Mouse (Mus musculus) left cerebral cortex, postnatal 4 days (tissue): ENCODE measurements around the gene Zfp12. TPM values are rescaled to one million over a fixed set of nuclear protein-coding genes. Genes with fewer than 3 reads are reported as not detected.

Experiments
- DNase-seq: peaks from one replicate; pipeline ENCODE4 v3.0.0-alpha.2; 2022
- intact Hi-C: fragments of 180-260 bp; cut with DNase I; formaldehyde crosslinking; loops from one replicate; pipeline ENCODE4 v1.15.1; 2025
- total RNA-seq, 2 experiments: library from RNA; stranded (reverse); gene quantifications; 2 replicates each; pipeline ENCODE4 v1.2.3; 2021

Gene Zfp12
- total RNA-seq, 2 experiments from 2014 or later: 24.9 to 29.5 TPM

DNA sequence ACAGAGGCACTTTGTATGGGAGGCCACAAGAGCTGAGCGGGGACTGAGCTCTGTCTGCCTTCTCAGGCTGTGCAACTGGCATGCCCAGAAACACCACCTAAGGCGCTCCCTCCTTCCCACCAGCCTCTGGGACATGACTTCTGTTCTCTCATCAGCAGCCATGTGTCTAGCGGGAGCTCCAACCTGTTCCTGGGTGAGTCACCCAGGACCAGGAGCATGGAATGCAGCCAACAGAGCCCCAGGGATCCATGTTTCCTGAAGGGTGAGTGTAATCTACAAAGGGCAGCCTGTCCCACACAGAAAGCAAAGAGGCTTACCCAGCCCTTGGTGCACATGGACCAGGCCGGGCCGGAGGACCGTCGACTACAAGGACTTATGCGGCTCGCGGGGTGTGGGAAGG is 29.7 kb downstream of the Zfp12 start:
- intact Hi-C loops: no loop called here

DNA sequence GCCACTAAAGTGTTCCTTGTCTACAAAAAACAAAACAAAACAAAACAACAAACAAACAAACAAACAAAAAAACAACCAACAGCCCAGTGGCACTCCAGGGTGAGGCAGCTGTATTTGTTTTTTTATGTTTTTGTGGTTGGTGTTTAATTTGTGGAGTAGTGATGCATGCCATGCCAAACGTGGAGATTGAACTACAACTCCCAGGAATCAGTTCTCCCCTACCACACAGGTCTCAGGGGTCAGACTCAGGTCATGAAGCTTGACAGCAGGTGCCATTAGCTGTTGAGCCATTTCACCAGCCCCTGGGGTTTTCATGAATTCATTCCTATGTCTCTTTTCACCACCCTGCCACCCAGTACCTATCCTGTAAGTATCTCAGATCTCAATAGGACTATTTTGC is 30.4 kb downstream of the Zfp12 start:
- intact Hi-C loops: no loop called here
- no peak for DNase-seq

More for the DNA sequence above, 29.7 kb downstream of the Zfp12 start:
- DNase-seq: no peak

DNA sequence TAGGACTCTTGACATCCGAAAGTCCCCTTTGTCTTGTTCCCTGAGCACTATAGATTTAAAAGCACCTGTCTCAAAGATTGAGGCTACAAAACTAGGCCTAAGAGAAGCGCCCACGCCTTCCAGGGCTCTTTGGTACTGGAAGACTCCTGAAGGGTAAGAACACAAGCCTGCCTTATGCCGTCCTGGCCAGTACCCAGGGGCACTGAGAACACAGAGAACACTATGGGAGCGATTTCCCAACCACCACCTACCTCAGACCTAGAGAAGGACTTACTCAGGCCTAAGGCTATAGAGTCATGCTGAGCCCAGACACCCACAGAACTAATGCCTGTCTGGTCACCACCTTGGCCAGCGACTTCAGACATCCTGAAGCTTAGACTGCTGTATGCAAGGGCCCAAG is 31.8 kb downstream of the Zfp12 start:
- DNase-seq: no peak
- intact Hi-C loops: no loop called here

DNA sequence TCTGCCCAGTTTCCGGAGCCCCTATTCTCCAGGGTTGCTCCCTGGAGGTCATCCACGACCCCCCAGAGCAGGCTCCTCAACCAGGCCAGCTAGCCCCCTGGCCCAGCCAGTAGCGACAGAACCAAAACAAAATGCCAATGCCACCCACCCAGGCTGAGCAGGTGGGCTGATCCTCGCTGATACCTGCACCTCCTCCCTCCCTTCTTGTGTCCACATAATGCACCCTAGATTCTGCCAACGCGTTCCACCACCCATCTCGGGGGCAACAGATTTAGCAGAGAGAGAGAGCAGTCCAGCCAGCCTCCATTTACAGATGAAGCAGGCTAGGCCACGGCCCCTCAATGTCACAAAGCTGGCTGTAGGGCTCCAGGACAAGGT is 34.0 kb downstream of the Zfp12 start:
- DNase-seq: no peak
- intact Hi-C loops: no loop called here

DNA sequence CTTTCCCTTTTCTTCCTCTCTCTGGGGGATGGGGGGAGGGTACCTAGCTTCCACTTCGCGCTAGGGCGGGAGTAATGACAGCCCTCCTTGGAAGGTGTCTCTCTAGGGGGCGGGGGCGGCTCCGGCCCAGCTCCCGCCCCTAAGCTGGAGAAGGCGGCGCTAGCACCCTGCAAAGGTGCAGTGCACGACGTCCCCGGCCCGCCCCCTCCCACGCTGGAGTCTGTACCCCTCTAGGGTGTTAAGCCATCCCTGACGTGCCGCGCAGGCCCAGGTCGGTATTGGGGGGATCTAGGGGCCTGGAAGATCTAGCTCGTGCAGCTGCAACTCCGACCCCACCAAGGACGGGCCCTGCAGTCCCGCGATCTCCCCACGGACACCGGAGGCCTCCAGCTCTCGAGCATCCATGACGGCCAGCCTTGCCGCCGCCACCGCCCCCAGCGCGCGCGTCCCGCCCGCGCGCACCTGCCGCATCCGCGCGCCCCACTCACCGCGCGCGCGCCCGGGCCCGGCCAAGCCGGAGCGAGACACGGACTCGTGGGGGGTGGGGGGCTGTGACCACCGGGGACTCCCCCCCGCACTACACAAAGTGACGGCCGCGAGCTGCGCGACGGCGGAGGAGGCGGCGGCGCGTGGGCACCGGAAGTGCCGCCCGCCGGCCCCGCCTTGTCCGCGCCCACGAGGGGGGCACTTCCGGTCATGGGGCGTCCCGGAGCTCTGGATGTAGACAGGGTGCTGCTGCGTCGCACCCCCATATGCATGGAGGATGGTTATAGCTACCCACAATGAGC is 34.6 kb downstream of the Zfp12 start, which contains the start of gene Zfp316:
Gene Zfp316 (minus strand): TSS at position 660 of the 788 bp plus-strand sequence.
- DNase-seq: peak; percentile 78
- intact Hi-C loops: no loop called here

DNA sequence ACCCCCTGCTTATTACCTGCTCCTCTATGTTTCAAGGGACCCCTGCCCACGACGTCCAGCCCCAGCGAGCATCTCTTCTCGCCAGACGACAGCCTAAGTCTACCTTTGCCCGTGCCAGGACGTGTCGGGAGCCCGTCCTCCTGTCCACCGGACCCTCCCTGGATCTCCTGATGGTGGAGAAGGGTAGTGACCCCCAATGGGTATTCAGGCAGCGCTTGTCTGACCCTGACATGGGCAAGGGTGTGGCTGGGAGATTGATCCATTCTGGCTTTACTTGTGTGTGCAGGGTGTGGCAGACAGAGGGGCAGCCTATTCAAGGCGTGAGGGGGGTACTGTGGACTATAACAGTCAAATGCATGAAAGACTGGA is 35.2 kb downstream of the Zfp12 start:
- DNase-seq: no peak
- intact Hi-C loops: no loop called here

DNA sequence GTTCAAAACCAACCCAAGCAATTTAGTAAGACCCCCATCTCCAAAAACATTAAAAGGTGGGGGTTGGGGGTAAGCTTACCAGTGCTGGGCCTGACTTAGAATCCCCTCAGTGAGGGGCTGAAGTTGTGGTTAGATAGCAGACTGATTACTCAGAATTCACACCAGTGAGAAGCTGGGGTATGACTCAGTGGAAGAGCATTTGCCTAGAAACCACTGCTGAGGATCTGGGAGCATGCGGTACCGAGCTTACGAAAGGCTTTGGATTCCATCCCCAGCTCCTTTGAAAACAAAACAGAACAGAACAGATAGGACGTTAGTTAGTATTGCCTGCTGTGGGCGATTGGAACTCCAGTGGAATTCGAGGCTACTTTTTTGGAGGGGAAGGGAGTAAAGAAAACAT is 36.7 kb downstream of the Zfp12 start:
- DNase-seq: no peak

DNA sequence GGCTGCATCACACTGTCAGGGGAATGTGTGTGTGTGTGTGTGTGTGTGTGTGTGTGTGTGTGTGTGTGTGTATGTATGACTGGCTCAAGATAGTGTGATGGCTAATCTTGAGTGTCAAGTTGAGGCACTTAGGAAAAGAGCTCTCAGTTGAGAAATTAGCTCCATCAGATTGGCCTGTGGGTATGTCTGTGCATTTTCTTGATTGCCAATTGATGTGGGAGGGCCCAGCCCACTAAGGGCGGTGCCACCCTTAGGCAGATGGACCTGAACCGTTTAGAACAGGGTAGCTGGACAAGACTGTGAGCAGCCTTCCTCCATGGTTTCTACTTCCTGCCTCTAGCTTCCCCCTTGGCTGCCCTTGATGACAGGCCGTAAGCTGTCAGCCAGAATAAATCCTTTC is 37.1 kb downstream of the Zfp12 start:
- intact Hi-C loops: no loop called here
- no peak for DNase-seq

More for the DNA sequence above, 36.7 kb downstream of the Zfp12 start:
- intact Hi-C loops: no loop called here

DNA sequence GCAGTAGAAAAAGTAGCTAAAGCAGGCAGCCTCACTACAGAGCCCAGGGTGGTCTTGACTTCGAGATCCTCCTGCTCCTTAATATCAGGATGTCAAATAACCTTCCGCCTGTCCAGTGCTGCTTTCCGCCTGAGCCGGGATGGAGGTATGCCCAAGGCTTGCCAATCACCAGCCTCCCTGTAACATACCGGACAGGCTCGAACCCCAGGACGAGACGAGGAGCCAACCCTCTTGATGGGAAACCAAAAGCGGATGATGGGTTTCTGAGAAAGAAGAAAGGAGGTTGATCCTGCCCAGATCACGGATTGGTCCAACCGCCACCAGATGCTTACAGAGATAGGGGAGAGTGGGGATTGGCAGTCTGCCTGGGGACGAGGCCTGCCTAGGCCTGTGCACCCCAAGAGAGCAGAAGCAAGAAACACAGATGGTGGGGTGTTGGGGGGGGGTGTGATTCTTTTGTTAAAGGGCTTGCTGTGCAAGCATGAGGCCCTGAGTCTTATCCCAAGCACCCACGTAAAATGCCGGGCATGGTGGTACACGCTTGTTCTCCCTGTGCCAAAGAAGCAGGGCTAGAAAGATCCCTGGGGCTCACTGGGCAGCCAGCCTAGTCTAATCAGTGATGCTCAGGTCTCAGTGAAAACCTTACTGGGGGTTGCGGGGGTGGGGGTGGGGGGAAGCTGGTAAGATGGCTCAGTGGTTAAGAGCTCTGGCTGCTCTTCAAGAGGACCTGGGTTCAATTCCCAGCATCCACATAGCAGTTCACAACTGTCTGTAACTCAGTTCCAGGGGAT is 37.8 kb downstream of the Zfp12 start:
- peak; percentile 78 for DNase-seq
- intact Hi-C loops: no loop called here

DNA sequence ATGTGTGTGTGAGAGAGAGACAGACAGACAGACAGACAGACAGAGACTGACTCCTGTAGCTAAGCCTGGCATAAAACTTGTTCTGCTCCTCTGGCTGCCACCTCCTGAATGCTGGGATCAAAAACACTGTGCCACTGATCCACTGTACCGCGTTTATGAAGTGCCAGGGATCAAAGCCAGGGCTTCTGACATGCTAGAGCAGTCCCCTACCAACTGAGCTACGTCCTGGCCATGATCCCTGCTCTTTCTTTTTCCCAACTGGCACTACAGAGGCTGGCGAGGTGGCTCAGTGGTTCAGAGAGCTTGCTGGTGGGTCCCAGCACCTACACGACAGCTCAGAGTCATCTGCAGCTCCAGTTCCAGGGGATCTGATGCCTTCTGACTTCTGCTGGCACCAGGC is 40.8 kb downstream of the Zfp12 start:
- no peak for DNase-seq
- intact Hi-C loops: no loop called here

DNA sequence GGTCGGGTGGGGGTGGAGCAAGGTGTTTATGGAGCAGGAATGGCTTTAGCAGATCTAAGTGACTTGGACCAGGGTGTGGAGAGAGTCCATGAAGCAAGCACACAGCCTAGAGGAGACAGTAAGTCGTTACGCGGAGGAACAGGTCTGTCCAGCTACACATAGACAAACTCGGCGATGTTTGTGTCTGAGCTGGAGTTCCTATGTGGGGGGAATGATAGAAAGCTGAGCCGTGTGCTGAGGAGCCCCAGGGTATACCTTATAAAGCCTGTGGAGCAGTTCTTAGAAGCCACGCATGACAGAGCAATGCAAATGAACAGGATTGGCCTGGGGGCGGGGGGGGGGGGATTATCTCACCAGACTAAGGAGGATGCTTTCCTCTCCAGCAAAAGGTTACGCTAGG is 44.3 kb downstream of the Zfp12 start:
- DNase-seq: no peak
- intact Hi-C loops: no loop called here

DNA sequence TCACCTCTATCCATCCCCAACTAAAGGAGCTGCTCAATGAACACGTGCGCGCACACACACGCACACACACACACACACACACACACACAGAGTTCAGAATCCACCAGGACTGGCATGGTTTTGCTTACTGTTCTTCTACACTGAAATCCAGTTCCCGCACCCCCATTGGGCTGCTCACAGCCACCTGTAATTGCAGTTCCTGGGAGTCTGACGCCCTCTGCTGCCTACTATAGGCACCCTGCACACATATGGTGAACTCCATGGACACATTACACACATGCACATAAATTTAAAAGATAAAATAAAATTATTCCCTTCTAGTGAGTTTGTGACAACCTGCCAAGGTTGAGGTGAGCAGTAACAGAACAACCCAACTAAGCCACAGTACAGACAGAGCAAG is 49.8 kb downstream of the Zfp12 start:
- no peak for DNase-seq
- intact Hi-C loops: no loop called here

DNA sequence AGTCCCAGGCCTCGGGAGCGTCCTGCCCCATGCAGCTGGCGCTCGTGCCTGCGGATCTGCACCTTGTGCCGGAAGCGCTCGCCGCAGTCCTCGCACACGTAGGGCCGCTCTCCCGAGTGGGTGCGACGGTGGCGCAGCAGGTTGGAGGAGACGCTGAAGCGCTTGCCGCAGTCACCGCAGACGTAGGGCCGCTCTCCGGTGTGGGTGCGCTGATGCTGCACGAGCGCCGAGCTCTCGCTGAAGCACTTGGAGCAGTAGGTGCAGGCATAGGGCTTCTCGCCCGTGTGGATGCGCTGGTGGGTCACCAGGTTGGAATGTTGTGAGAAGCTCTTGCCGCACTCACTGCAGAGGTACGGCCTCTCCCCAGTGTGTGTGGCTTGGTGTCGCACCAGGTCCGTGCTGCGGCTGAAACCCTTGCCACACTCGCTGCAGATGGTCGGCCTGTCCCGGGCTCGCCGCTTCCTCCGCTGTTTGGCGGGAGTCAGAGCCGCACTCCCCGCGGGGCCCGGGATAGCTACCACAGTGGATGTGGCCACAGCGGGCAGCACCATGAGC is 52.9 kb downstream of the Zfp12 start:
- no peak for DNase-seq
- intact Hi-C loops: no loop called here

DNA sequence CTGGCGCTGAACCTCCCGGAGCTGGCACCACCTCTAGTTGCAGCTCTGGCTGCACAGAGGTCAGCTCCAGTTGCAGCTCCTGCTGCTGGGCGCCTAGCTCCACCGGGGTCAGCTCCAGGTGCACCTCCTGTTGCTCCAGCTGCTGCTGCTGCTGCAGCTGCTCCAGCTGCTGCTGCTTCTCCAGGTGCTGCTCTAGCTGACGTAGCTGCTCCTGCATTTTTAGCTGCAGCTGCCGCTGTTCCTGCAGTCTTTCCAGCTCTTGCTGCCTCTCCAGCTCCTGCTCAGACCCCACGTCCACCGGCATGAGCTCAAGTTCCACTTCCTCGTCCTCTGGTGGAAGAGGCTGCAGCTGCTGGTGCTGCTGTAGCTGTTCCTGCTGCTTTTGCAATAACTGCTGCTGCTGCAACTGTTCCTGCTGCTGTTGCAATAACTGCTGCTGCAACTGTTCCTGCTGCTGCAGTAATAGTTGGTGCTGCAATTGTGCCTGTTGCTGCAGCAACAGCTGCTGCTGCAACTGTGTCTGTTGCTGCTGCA is 53.5 kb downstream of the Zfp12 start:
- DNase-seq: no peak
- intact Hi-C loops: no loop called here

DNA sequence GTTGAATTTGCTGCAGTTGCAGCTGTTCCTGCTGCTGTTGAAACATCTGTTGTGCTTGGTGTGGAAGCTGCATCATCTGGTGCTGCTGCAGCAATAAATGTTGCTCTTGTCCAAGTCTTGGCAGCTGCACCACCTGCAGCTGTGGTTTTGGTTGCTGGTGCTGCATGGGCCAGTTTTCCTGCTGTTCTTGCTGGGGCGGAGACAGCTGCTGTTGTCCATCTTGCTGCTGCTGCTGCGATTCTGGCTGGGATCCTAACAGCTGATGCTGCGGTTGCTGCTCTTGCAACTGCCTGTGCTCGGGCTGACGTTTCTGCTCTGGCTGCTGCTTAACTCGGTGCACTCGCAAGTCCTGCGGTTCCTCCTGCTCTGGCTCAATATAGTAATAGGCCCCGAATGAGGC is 54.3 kb downstream of the Zfp12 start:
- DNase-seq: no peak
- intact Hi-C loops: no loop called here

DNA sequence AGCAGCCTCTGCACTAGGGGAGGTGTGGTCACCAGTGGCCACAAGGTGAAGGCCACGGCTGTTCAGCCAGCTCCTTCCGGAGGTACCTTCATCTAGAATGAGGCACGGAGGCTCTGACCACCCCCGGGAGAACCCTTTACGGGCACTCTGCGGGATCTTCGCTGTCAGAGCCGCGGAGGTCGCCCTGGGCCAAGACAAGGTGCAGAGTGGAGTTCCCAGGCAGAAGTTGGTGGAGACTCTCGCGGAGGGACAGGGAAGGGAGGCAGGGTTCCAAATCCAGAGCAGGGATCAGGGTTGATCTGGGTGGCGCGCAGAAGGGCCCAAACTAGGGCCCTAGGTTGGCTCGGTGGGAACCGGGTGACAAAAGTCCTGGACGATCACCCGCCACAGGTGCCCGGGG is 57.9 kb downstream of the Zfp12 start:
- DNase-seq: no peak
- intact Hi-C loops: no loop called here

DNA sequence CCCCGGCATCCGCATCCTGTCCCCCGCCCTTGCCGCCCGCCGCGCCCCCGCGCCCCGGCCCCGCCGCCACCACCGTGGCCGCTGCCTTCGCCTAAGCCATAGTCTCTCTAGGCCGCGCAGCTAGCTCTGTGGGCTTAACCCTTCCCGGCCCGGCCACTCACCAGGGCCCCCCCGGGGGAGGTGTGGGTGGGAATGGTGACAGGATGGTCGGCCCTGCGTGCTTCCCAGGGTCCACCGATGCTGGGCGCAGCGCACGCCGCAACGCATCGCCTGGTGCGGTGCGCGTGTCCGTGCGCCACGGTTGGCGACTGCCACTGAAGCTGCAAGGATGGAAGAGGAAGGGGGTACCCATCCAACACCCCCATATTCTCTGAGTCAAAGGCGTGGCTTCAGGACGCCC is 58.4 kb downstream of the Zfp12 start, which contains the start of gene Zfp853:
Gene Zfp853 (minus strand): TSS at position 220 of the 400 bp plus-strand sequence.
- intact Hi-C loops: no loop called here
- peak; percentile 28 for DNase-seq

DNA sequence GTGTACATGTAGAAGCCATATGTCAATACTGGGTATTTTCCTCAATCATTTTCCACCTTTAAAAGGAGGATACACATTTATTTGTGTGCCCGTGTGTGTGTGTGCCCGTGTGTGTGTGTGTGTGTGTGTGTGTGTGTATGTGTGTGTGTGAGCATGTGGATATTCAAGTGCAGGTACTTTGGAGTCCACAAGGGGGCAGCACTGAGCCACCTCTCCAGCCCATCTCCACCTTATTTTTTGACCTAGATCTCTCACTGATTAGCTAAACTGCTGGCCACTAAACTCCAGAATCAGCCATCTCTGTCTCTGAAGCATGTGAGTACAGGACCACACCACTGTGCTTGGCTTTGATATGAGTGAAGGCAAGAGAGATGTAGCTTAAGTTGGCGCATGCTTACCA is 59.9 kb downstream of the Zfp12 start:
- intact Hi-C loops: no loop called here
- DNase-seq: no peak

DNA sequence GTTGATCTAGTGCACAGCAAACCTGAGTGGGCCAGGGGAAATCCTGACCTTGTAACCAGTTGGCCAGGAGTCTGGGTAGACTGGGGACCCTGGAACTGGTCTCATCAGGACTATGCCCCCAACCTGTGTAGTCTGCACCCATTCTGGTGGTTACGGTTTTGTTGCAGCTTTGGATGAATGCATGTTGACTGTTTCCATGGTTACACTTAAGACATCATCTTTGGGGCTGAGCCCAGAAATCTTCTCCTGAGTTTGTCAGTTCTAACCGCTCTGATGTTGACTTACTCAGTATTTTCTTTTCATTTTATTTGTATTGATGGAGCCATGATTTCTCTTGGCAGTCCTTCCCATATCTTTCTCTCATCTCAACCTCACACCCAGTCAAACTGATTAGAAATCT is 60.4 kb downstream of the Zfp12 start:
- no peak for DNase-seq
- intact Hi-C loops: no loop called here

DNA sequence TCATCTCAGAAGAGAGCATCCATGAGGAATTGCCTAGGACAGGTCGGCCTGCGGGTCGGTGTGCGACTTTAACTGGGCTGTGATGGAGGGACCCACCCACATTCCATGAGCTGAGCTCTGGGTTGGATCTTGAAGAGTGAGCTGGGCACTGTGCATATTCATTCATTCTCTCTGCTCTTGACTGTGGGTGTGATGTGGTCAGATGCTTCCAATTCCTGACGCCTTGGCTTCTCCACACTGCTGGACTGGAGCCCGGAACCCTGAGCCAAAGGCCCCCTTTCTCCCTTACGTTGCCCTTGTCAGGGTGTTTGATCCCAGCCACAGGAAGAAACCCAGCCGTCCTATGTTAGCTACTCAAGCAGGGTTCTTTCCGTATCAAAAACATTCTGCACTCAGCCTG is 63.0 kb downstream of the Zfp12 start:
- intact Hi-C loops: no loop called here
- no peak for DNase-seq

DNA sequence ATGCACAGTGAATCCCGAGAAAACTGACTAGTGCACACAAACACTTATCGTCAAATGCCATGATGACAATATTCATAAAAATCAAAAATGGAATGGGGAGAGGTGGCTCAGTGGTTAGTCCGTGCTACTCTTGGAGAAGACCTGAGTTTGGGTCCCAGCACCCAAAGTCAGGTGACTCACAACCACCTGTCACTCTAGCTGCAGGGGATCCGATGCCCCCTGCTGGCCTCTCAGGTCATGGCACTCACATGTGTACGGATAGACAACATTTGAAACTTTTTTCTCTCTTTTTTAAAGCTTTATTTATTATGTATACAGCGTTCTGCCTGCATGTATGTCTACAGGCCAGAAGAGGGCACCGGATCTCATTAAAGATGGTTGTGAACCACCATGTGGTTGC is 63.4 kb downstream of the Zfp12 start:
- DNase-seq: no peak
- intact Hi-C loops: no loop called here
